Mouse (Mus musculus) liver, postnatal 0 days (tissue): ENCODE data around the gene Hnrnpll.
"Not testable (repeated sequence)": the region's sequence is repeated elsewhere in the genome, so short reads cannot be mapped to it uniquely, and the experiment has no call there.

Experiments used
- CTCF ChIP-seq: sonication (generic); IDR thresholded peaks from 2 replicates; pipeline ENCODE4 v1.5.1; 2016; ENCODE audit warnings: antibody characterized with exemption, low read depth
- EP300 ChIP-seq: IDR thresholded peaks from 2 replicates; pipeline ENCODE4 v1.6.1; 2016; ENCODE audit warnings: antibody characterized with exemption, low read depth, mild to moderate bottlenecking

- not testable (repeated sequence) for TF ChIP-seq CTCF, EP300
Measured at GRCm38 (mm10) chr17:80016400-80016799, 45.7 kb downstream of the Hnrnpll start.
